Mouse (Mus musculus): ENCODE results near the gene Olfr58.
"Not testable (repeated sequence)": the region's sequence is repeated elsewhere in the genome, so short reads cannot be mapped to it uniquely, and the experiment has no call there.

Olfr58 gene

DNA sequence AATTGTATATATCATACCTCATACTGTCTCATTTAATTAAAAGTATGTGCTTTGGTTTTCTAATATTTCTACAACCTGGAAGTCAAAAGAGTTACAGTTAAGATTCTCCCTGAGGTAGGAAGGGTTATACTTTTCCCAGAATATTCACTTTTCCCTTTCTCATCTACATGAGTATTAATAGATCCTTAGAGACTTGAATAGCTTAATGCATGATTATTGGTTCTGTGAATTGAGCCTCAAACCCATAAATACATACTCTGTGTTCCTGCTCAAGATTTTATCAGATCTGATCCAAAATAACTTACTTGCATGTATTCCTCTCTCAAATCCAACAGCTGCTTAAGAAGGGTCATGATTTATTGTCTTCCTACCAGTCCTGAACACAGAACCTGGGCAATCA is at the start of gene Olfr58:
Gene Olfr58, plus strand, starts transcription at position 301 of the 400 bp plus-strand sequence.
- DNase-seq (ENCODE audit: low spot score) = no peak

DNA sequence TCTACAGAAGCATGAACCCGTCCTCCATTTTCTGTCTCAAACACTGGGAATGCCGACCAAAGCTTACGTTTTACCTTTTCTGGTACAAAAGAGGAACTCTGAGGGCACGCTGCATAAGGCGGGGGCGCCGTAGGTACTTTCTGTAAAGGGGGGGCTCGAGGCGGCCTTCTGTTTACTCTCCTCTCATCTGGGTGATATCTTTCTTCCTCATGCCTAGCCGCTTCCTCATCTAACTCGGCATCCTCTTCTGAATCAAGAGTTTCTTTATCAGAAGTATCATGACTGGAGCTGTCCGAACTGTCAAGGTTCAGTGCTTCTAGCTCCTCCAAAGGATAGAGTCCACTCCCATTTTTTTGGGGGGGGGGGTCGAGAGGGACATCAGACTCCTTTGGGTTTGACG is 10.9 kb upstream of the Olfr58 start:
- no peak for DNase-seq (ENCODE audit: low spot score)

- DNase-seq (ENCODE audit: low spot score) = no peak
Observed at GRCm38 (mm10) chr9:19769701-19770100, 10.4 kb upstream of the Olfr58 start.

DNA sequence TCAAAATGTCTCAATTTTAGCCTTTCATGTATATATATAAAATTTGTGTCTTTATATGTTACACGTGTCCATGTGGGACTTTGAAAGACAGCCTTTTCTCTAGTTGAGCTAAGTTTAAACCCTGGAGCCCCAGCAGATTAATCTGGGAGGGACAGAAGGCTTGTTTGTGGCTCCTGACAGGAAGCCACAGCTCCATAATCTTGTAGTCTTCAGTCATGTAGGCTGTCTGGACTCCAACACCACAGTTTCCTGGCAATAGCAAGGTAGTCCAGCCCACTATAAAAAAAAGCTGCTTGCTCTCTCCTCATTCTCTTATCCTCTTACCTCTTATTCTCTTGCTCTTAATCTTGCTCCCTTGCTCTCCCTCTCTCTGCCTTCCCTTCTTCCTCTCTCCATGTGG is 22.9 kb downstream of the Olfr58 start:
- no peak for DNase-seq (ENCODE audit: low spot score)

- not testable (repeated sequence) for DNase-seq (ENCODE audit: low spot score)
Observed at GRCm38 (mm10) chr9:19804606-19805005, 24.5 kb downstream of the Olfr58 start, which contains the start of gene Olfr859. Gene Olfr859 (plus strand): TSS chr9:19804906.

Measured in layer of hippocampus, adult 11-12 months (tissue).